Mouse (Mus musculus): ENCODE measurements around the gene Cpne4.
A peak's percentile ranks its signal among the peaks of the same experiment; 100 is the strongest.

Gene Cpne4

GRCm38 (mm10) chr9:104865830-104866229 lies 318.7 kb downstream of the Cpne4 start:
- no peak for DNase-seq (ENCODE audit: extremely low read depth, low read depth)

GRCm38 (mm10) chr9:104872586-104872985 lies 325.5 kb downstream of the Cpne4 start:
- DNase-seq (ENCODE audit: extremely low read depth, low read depth), result no peak

- DNase-seq (ENCODE audit: extremely low read depth, low read depth), result no peak
Observed at GRCm38 (mm10) chr9:104874157-104874556, 327.1 kb downstream of the Cpne4 start.

- no peak for DNase-seq (ENCODE audit: extremely low read depth, low read depth)
Observed at GRCm38 (mm10) chr9:104877014-104877413, 329.9 kb downstream of the Cpne4 start.

- no peak for DNase-seq (ENCODE audit: extremely low read depth, low read depth)
Observed at GRCm38 (mm10) chr9:104878558-104878957, 331.5 kb downstream of the Cpne4 start.

GRCm38 (mm10) chr9:104890517-104890916 lies 343.4 kb downstream of the Cpne4 start:
- no peak for DNase-seq (ENCODE audit: extremely low read depth, low read depth)

GRCm38 (mm10) chr9:104895360-104895759 lies 348.3 kb downstream of the Cpne4 start:
- no peak for DNase-seq (ENCODE audit: extremely low read depth, low read depth)

- DNase-seq (ENCODE audit: extremely low read depth, low read depth), result no peak
Observed at GRCm38 (mm10) chr9:104901118-104901517, 354.0 kb downstream of the Cpne4 start.

- DNase-seq (ENCODE audit: extremely low read depth, low read depth), result no peak
Observed at GRCm38 (mm10) chr9:104901827-104902226, 354.7 kb downstream of the Cpne4 start.

- no peak for DNase-seq (ENCODE audit: extremely low read depth, low read depth)
Observed at GRCm38 (mm10) chr9:104912686-104913085, 365.6 kb downstream of the Cpne4 start.

- DNase-seq (ENCODE audit: extremely low read depth, low read depth), result no peak
Observed at GRCm38 (mm10) chr9:104913327-104913726, 366.2 kb downstream of the Cpne4 start.

- DNase-seq (ENCODE audit: extremely low read depth, low read depth), result no peak
Observed at GRCm38 (mm10) chr9:104921197-104921596, 374.1 kb downstream of the Cpne4 start.

GRCm38 (mm10) chr9:104922051-104922450 lies 375.0 kb downstream of the Cpne4 start:
- DNase-seq (ENCODE audit: extremely low read depth, low read depth), result no peak

- no peak for DNase-seq (ENCODE audit: extremely low read depth, low read depth)
Observed at GRCm38 (mm10) chr9:104928806-104929205, 381.7 kb downstream of the Cpne4 start.

GRCm38 (mm10) chr9:104940389-104940788 lies 393.3 kb downstream of the Cpne4 start:
- DNase-seq (ENCODE audit: extremely low read depth, low read depth), result no peak

GRCm38 (mm10) chr9:104950551-104950950 lies 403.5 kb downstream of the Cpne4 start:
- no peak for DNase-seq (ENCODE audit: extremely low read depth, low read depth)

GRCm38 (mm10) chr9:104952176-104952575 lies 405.1 kb downstream of the Cpne4 start:
- no peak for DNase-seq (ENCODE audit: extremely low read depth, low read depth)

- peak; percentile 50 for DNase-seq (ENCODE audit: extremely low read depth, low read depth)
Observed at GRCm38 (mm10) chr9:104972828-104973227, 425.7 kb downstream of the Cpne4 start.

- DNase-seq (ENCODE audit: extremely low read depth, low read depth), result no peak
Observed at GRCm38 (mm10) chr9:104981934-104982548, 435.0 kb downstream of the Cpne4 start.

- no peak for DNase-seq (ENCODE audit: extremely low read depth, low read depth)
Observed at GRCm38 (mm10) chr9:104998225-104998624, 451.1 kb downstream of the Cpne4 start.

- no peak for DNase-seq (ENCODE audit: extremely low read depth, low read depth)
Observed at GRCm38 (mm10) chr9:105010721-105011120, 463.6 kb downstream of the Cpne4 start.

GRCm38 (mm10) chr9:105018186-105018585 lies 471.1 kb downstream of the Cpne4 start:
- DNase-seq (ENCODE audit: extremely low read depth, low read depth), result no peak

- no peak for DNase-seq (ENCODE audit: extremely low read depth, low read depth)
Observed at GRCm38 (mm10) chr9:105028311-105028710, 481.2 kb downstream of the Cpne4 start.

GRCm38 (mm10) chr9:105032572-105032971 lies 485.5 kb downstream of the Cpne4 start:
- DNase-seq (ENCODE audit: extremely low read depth, low read depth), result no peak
